Mouse (Mus musculus) ovary, postnatal 10 days (tissue): Measurements from ENCODE around the gene Tub.
A peak's percentile ranks its signal among the peaks of the same experiment; 100 is the strongest.

Source experiments
- DNase-seq: peaks from one replicate; pipeline ENCODE4 v3.0.0; 2022; ENCODE audit warnings: low spot score

The Tub gene

DNA sequence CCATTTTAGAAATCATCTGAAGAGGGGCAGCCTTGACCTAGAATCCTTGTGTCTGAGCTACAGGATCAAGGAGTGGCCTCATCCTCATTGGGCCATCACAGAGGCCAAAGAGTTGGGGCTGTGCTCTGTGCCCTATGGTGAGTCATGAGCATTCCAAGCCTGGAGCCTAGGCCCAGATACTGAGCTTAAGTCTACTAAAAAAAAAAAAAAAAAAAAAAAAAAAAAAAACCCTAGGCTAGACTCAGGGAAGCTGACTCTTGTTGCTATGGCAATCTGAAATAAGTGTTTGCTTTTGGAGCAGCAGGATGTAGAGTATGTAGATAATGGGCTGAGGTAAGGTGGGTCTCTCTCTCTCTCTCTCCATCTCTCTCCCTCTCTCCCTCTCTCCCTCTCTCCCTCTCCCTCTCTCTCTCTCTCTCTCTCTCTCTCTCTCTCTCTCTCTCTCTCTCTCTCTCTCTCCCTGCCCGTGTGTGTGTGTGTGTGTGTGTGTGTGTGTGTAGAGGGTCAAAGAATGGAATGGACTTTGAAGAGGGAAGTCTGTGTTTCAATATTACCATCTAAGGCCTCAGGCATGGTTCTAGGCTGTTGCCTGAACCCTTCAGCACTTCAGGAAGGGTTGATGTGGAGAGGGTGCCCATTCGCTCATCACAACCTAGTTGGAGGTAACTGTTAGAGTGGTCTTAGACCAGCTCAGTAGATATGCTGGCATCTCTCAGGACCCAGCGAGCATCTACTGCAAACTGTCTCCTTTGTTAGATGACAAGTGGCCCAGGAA is 36.0 kb downstream of the Tub start:
- no peak for DNase-seq

DNA sequence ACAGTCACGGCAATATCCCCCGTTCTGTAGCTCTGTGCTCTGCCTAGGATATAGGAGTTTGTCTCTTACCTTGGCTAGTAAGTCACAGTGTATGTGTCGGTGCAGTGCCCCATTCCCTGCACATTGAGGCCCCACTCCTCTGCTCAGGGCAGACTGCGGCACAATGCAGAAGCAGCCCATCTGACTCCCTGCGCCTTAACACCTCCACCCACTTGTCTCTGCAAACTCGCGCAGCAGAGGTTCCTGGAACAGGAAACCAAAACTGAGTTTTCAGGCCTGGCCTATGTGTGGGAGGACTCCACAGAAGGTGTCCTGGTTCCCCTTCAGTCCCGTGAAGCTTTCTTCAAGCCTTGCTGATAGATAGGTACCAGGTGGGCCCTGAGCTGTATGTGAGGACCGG is 41.1 kb downstream of the Tub start:
- DNase-seq: no peak

DNA sequence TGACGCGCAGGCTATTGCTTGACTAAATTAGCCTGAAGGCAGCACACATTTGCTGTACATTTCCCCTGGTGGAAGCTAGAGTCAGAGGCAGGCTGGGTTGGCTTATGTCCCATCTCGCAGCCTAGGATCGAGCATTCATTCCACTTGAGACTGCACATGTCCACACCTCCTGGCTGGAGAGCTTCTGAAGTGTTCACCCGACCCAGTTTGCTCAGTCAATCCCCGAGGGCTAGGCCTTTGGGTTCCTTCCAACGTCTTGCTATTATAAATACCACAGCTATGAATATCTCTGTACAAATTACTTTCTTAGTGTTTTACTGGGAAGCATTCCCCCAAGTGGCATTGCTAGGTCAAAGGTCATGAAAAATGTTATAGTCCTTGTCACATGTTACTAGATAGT is 43.1 kb downstream of the Tub start:
- no peak for DNase-seq

DNA sequence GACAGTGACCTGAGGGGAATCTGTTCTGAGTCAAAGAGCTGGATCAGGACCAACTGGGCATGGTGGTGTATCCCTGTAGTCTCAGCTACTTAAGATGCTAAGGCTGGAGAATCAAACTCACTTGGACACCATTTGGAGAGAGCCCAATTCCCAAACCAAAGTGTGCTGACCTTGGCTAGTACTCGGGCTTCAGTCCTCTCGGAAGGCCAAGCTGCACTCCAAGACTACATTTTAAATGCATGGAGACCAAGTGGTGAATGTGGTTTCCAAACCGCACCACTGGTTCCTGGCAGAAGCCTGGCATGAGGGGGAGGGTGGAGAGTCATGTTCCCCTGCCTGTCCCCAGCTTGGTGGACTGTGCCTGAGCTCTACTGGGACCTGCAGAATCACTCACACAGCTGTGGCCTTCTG is 43.7 kb downstream of the Tub start:
- no peak for DNase-seq

DNA sequence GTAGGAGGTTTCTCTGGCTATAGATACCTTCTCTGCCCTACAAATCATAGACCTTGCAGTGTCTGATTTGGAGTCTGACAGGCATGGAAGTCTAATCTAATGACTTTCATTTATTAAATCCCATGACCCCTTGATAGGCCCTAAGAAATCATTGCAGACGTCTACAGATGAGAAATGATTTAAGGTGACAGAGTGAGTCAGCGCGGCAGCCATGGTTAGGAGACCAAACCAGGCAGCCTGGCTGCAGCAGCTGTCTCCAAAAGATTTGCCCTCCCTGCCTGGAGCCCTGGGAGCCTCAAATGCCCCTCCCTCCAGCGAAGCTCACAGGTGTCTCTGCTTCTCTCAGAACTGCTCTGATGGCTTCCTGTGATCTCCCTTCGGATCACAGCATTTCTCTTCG is 46.0 kb downstream of the Tub start:
- DNase-seq: no peak

DNA sequence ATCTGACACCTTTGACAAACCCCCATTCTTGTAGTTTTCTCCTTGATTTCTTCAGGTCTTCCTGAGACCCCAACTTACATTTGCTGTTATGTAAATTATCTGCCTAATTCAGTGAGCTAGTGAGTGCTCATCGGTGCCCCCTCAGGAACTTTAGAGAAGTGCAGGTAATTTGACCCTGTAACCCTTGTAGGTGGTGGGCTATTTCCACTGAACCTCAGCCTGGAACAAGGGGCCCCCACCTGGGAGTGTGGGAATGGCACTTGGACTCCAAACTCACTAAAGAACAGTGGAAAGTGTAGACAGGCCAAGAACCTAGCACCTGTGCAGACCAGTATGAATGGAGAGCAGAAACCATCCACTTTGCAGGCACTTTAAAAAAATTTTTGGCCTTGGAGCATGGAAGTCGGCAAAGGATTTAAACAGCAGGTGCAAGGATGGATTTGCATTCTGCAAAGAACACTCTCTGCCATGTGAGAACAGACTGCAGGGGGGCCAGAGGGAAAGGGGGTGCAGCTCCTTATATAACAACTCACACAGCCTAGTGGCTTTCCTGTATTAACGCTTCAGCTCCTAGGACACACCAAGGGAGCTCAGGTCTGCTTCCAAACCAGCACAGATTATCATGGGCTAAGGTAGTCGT is 50.3 kb downstream of the Tub start:
- no peak for DNase-seq

DNA sequence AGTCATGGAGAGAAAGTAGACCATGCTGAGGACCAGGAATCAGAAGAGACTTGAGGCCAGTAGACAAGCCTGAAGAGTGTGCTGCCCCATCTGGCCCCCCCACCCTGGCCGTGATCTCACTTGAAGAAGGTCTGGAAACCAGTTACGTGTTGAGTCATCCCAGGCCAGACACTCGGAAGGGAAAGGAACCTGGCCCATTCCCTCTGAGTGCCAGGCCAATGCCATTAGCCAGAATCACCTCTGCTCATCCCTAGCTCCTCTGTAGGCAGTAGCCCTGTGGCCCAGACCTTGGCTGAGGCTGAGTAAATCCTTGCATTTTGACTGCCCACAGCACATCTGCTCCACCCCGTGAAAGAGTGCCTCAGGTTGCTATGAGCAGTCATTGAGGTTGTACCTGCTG is 51.8 kb downstream of the Tub start:
- no peak for DNase-seq

DNA sequence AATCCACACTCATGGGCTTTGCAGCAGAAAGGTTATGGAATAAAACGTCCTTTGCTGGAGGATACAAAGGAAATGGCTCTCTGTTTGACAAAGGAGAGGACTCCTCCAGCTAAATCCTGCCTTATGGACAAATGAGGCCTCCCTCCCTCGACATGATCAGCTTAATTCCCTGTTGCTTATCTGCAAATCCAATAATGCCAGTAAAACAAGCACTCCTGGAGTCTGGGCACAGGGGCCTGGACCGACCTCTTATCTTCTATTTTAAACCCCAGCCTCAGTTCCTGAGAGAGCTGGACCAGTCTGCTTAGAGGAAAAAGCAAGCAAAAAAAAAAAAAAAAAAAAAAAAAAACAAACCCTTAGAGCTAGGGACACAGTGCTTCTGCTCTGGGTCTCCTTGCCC is 53.5 kb downstream of the Tub start:
- DNase-seq: no peak

DNA sequence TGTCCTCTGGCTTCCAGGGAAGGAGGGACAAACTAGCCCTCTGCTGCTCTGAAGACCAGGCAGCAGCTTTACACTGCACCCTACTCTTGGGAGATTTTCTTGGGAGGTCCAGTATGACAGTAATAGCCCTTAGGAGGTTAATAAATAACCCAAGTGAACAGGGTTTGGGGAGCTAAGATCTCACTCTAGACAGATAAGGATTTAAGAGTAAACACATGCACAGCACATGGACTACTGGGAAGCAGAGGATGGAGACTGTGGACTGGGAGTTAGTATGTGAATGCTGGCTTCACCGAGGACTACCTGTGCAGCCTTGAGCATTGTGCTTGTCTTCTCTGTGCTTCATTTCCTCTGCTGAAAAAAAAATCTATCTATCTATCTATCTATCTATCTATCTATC is 59.1 kb downstream of the Tub start:
- DNase-seq: no peak

DNA sequence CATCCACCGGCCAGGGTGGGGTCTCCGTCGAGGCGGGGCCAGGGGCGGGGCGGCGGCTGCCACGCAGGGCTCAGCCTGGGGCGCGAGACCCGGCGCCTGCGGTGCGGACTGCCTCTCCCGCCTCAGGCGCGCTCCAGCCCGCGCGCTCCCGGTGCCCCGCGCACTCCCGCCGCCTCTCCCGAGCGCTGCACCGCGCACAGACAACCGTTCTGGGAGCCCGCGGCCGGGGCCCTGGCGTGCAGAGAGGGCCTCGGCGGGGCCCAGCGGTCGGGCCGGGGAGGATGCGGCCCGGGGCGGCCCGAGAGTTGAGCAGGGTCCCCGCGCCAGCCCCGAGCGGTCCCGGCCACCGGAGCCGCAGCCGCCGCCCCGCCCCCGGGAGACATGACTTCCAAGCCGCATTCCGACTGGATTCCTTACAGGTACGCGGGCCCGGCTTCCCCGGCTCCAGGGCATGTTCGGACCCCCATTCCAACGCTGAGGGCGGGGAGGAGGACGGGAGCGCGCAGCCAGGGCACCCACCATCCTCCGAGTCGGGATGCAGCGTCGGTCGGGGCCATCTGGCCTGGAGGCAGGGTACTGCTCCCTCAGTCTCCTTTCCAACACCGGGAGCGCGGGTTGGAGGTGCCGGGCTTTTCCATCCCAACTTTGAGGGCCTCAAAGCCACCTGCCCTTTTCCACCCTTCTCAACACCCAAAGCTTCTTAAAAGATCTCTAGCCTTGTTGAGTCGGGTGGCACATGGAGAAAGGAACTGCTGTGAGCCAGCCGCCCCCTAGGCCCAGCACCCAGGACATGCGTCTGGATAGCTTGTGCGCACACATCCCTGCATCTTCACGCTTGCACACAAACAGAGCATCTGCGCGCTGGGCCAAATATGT is 60.8 kb downstream of the Tub start:
- DNase-seq: no peak

DNA sequence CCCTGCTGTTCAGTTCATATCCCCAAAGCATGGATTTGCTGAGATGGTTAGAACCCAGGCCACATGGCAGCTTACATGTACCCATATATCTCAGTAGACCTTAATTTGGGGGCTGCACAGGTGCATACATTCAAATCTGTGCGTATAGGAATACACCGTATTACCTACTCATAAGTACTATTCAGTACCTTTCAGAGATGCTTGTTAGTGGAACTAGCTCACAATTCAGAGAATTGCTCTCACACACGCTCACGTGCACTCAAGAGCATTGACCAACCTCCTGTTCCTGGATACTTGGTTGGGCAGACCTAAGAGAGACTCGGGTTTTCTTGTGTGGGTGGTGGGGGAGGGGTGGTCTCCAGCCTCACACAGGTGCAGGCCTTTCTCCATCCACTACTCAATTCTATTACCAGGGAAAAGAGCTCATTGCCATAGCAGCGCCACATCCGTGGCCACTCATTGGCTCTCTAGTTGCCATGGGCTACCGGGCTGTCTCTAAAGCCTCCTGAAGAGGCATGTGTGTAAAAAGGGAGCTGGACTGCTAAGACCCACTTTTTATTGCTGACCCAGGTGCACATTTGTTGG is 61.5 kb downstream of the Tub start:
- DNase-seq: no peak

DNA sequence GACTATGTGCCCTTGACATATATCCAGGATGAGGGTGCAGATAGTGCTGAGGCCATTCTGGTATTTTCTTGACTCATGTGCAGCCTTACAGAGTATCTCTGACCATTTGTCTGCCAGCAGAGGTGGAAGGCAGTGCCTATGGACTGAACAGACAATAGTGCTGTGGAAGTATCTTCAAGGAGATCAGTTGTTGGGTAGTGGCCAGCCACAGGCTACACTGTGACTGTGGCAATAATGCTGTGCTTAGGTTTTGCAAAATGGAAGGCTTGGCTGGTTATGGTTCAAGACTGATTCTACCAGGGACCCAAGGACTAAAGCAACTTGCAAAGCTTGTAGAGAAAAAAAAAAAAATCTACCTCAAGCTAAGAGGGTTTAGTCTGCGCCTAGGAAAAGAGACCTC is 62.4 kb downstream of the Tub start:
- DNase-seq: no peak

DNA sequence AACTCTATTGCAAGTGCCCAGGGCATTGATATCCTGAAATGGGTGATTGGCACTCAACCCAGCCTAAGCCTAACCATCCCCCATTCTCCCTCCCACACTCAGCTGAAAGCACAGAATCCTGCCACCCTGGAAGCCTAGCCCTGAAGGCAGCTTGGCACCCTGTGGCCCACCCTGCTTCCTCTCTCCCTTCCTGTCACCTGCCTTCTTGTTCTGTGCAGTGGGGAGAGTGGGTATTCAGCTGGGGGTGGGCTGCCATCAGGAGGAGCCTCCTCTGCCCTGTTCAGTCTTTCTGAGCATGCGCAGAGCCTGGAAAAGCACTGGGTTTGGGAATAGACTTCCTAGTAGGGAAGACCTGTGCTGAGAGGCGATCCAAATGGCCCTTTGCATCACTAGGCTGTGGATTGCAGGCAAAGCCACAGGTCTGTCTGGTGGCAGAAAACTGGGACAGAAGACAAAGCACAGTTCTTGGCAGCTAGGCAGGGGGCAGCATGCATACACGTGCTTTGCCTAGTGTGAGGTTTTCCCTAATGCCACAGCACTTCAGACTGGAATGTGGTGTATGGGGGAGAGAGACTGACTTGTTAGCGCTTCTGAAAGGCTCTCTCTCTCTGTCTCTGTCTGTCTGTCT is 63.0 kb downstream of the Tub start:
- DNase-seq: no peak

DNA sequence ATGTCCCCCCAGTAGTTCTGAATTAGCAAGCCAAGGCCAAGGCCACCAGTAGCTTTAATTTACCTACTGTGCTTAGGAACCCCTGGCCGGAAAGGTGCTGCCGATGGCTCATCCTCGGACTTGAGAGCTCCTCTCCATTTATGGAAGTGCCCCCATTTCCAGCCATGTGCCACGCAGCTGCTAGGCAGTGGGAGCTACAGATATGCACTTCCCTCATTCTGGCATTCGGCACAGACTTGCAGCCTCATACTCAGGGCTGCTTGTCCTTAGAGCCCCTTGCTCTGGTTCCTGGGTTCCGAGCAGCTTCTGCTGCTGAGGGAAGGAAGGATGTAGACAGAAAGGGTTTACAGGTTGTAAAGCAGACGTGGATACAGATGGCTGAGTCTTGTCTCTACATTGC is 64.7 kb downstream of the Tub start:
- no peak for DNase-seq

DNA sequence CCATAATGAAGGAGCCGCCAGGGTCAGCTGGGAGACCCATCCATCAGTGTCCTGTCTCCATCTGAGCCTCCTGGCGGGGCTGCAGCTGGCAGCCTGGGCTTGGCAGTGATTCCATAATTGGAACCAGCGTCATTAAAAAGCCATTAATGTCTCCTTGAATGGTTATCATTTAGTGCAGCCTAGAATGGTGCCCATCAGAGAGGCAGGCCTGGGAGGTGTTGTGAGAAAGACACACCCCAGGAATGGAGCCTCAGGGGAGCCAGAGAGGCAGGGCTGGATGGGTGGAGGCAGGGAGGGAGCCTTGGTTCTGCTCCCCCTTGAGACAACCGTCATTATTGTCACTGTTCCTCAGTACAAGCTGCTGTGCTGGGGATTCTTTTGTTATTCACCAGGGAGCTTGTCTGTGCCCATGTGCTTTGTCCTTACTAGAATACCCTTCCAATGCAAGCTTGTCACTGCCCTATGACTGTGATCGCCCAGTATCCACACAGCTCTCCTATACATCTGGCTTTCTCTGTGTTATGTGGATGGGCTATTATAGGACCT is 66.3 kb downstream of the Tub start:
- DNase-seq: no peak

DNA sequence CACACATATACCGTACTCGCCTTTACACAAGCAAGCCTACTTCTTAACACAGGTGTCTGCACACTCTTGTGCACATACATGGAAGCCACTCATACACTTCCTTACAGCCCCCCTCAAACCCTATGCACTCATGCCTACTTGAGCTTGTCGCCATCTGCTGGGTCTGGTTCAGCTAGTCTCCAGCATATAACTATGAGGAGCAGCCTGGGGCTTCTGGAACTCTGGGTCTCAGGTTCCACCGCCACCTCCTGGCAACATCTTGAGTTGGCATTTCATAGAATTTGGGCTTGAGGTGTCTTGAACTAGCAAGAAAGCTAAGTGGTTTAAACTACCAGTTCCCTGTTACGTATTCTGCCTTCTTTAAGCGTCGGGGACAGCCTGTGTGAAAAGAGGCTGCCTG is 69.1 kb downstream of the Tub start:
- no peak for DNase-seq

DNA sequence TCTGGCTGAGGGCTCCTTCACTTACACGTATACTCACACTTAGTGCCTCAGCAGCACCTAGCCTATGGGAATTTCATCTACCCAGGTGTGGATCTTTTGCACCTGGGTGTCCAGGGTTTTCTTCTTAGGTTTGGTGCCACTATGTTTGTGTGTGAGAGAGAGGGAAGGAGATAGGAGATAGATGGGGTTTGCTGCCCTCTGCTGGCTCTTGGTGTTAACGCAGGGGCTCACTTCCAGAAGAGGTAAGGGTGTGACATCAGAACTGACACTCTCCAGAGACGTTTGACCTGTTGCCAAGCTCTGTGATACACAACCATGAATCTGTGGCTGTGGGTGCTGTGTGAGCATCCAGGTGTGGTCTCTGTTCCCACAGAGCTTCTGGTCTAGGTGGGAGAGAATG is 71.3 kb downstream of the Tub start:
- DNase-seq: peak; percentile 31

DNA sequence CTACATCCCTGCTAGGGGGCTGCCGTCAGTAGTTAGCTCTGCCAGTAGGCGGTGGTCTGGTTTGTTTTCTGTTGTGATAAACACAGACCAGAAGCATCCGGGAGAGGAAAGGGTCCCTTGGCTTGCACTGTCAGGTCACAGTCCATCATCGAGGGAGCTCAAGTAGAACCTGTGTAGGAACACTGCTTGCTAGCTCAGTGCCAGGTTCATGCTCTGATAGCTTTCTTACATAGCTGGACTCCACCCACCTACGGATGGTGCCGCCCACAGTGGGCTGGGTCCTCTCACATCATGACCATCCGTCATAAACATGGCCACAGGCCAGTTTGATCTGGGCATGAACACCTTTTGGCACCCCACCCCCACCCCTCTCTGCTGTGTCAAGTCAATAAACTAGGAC is 75.6 kb downstream of the Tub start:
- DNase-seq: no peak

DNA sequence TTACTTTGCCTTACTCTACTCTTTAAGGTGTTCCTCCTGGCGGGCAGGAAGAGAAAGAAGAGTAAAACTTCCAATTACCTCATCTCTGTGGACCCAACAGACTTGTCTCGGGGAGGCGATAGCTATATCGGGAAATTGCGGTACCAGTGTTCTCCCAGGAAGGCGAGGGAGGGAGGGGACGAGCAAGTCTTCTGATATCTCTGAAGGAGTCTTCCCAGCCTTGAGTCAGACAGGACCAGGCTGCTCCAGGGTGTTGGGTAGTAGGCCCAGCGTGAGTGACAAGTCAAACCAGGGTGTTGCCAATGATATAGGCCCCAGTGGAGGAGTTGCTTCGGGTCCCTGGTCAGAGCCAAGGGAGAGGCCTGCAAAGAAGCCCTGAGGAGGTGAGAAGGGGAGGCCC is 76.8 kb downstream of the Tub start:
- no peak for DNase-seq

DNA sequence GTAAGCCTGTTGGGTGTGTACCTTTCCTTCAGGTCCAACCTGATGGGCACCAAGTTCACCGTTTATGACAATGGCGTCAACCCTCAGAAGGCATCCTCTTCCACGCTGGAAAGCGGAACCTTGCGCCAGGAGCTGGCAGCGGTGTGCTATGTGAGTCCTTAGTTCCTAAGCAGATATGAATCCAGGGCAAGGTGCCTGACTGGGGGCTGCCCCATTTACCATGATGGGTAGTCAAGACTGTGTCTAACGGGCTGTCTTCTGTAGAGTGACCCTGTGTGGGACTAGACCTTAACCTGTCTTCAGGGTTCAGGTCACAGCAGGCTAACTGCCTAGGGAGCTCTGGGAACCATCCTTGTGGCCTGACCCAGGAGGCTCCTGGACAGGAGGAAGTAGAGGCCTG is 77.6 kb downstream of the Tub start:
- no peak for DNase-seq

DNA sequence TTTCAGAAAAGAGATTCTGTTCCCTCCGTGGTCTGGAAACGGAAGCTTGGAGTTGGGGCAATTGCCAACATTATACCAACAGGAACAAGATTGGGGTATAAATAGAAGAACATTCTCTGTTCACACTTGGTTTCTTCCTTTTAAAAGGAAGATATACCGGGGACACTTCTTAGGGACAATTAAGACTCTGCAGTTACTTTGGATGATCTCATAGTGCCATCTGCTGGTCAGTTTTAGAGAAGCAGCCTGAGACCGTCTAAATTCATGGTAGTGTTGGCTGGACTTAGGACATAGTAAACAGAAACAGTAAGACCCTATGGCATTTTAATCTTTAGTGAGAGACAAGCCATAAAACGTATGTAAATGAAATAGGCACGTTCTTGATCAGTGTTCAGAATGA is 78.1 kb downstream of the Tub start:
- no peak for DNase-seq

DNA sequence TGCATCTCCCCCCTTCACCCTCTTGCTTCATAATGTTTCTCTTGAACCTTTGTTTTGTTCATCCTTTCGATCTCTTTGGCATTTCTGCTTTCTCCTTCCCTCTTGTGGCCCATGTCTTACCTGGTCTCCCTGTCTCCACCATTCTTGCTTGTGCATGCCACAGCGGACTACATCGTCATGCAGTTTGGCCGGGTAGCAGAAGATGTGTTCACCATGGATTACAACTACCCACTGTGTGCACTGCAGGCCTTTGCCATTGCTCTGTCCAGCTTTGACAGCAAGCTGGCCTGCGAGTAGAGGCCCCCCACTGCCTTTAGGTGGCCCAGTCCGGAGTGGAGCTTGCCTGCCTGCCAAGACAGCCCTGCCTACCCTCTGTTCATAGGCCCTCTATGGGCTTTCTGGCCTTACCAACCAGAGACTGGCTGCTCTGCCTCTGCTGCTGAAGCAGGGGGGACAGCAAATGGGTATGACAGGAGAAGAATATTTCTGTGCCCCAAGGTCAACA is 79.9 kb downstream of the Tub start:
- DNase-seq: no peak
